Mouse (Mus musculus) splenic B cell, adult 2 months (primary cell): Measurements from ENCODE around the gene March1.

Experiments used
- DNase-seq: peaks from one replicate; pipeline ENCODE4 v3.0.0-alpha.2; 2011; ENCODE audit warnings: low read depth, low spot score
- H3K27me3 ChIP-seq: 2 replicates; pipeline ENCODE4 v1.6.1; 2012; ENCODE audit warnings: mild to moderate bottlenecking, low read length, moderate library complexity, mixed read lengths; ENCODE audit not compliant: control insufficient read depth, poor library complexity, insufficient read depth, severe bottlenecking
- H3K36me3 ChIP-seq: 2 replicates; pipeline ENCODE4 v1.6.1; 2012; ENCODE audit warnings: mild to moderate bottlenecking, low read length, moderate library complexity, mixed read lengths; ENCODE audit not compliant: control insufficient read depth, poor library complexity, insufficient read depth, severe bottlenecking

Gene March1

DNA sequence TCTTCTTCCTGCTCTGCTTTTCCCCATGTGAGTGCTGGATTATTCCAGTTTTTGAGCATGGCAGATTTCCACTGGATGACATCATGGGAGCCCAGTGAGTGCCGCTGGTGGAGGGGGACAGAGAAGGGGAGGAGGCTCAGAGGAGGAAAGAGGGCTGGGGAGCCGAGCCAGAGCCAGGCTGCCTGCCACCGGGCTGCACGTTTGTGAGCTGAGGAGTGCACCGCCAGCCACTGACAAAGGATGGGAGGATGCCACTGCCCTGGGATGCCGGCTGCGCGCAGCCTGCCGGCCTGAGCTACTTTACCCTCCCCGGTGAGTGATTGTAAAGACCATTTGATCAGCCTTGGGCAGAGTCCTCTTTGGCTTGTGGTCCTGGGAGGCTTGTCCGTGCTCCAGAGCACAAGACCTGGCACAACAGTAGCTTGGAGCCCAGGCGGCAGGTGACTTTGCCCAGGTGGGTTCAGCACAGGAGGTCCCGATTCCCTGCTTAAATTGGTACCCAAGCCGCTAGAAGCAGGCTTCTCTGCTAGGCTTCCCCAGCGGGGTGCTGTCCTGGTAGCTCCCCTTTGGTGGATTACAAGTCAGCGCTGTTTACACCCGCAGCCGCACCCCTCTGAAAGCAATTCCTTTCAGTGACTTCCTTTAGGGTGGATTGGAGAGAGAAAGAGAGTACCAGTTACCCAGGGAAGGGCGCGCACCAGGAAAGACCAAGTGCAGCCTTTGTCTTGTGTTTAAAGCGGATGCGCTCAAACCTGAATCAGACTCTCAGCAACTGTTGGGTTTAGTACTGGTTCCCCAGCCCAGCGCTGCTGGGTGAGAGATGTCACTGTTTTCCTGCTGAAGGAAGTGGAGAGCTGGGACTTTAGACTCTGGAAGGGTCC lies at the start of gene March1:
Gene March1 (plus strand): TSS at position 30 of the 881 bp plus-strand sequence.
- H3K36me3 ChIP-seq, result no peaks in the 10 kb centered on the region
- no peaks in the 10 kb centered on the region for H3K27me3 ChIP-seq
- no peak for DNase-seq

- Histone ChIP-seq H3K36me3 (no peaks in the 10 kb centered on the region), H3K27me3 (no peaks in the 10 kb centered on the region)
- DNase-seq, result no peak
These were observed 30.8 kb upstream of the March1 start for GRCm38 (mm10) chr8:65586909-65587308.

GRCm38 (mm10) chr8:65603241-65603640 lies 14.5 kb upstream of the March1 start:
- no peaks in the 10 kb centered on the region for H3K36me3 ChIP-seq
- no peak for DNase-seq
- no peaks in the 10 kb centered on the region for H3K27me3 ChIP-seq

GRCm38 (mm10) chr8:65609509-65609908 lies 8.2 kb upstream of the March1 start:
- no peak for DNase-seq
- Histone ChIP-seq H3K27me3 (no peaks in the 10 kb centered on the region), H3K36me3 (no peaks in the 10 kb centered on the region)

DNA sequence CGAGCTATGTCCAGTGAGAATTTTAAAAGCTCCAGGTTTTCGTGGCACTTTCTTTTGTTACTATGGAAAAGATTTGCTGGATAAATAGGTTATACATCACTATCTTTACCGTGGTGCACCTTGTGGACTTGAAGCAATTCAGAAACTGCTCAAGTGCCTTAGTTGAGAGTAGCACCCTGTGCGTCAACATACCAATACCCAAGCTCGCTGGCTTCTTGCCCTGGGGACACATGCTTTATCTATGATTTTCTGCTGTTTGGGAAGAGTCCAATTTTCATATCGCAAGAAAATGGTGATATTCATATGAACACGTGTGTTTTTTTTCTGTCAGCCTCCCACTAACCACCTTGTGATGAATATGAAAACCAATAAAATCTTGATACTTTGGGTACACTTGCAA lies 1.3 kb downstream of the March1 start:
- H3K36me3 ChIP-seq, result no peaks in the 10 kb centered on the region

DNA sequence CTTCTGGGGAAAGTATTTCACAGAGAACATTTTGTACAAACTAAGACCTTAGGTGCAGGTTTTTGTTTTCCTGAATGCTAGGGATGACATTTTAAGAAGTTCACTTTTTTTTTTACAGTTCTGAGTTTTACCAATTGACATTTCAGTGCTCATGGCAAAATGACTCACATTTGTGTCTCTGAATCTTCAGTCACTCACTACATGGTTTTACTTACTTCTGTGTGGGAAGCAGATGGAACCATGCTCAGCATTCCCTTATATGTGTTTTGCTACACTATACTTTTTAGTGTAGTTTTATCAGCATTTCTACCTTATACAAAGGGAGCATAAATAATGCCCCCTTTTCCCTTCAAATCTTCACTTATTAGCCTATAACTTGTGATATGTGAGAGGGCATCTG lies 27.2 kb downstream of the March1 start:
- H3K27me3 ChIP-seq, result no peaks in the 10 kb centered on the region
- no peak for DNase-seq
- H3K36me3 ChIP-seq, result no peaks in the 10 kb centered on the region

More for the DNA sequence above, 1.3 kb downstream of the March1 start:
- DNase-seq, result no peak
- no peaks in the 10 kb centered on the region for H3K27me3 ChIP-seq

DNA sequence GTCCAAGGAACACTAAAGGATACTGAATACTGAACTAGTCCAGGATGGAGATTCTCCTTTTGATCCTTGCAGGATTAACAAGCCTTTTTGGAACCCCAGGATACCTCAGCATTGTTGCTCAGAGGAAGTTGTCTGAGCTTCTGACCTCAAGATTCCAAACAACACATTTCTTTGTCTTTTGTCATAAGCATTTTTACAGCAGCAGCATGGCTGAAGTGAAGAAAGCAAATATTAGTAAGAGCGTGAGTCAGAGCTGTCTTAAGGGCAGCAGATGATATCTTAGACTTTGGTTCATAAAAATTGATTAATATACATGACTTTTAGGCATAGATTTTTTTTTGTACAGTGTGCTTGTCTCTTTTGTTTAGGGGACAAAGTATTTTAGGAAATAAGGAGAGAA lies 27.8 kb downstream of the March1 start:
- Histone ChIP-seq H3K27me3 (no peaks in the 10 kb centered on the region), H3K36me3 (no peaks in the 10 kb centered on the region)
- no peak for DNase-seq

DNA sequence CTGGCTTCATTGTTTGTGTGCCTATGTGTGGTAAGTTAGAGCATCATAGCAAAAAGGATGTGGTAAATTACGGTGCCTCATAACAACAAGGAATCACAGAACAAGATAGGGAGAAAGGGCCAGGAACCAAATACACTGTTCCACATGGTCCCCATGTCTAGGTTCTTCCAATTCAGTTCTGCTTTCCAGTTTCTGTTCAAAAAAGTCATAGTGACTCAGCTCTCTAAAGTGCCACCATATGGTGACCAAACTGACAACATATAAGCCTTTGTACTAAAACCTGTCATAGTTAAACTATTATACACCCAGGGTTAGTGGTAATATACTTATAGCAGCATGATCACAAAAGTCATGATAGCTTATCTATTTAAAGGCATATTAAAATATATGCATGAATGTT lies 28.2 kb downstream of the March1 start:
- Histone ChIP-seq H3K36me3 (no peaks in the 10 kb centered on the region), H3K27me3 (no peaks in the 10 kb centered on the region)
- no peak for DNase-seq

DNA sequence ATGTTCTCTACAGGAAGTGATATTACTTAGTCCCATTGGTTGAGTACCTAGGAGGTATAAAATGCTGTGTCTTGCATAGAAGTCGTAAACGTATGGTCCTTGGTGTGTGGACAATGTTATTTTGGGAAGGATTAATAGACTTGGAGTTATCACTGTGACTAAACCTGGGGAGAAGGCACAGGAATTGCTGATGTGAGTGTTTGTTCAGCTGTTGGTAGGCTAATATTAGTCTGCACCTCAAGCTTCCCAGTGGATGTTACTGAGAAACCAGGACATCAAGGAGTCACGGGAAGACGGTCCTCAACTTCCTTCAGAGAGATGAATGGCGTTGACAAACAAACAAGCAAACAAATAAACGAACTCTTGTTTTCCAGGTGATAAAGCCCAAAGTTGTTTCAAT lies 38.2 kb downstream of the March1 start:
- Histone ChIP-seq H3K36me3 (no peaks in the 10 kb centered on the region), H3K27me3 (no peaks in the 10 kb centered on the region)
- DNase-seq, result no peak

GRCm38 (mm10) chr8:65661885-65662284 lies 44.2 kb downstream of the March1 start:
- DNase-seq, result no peak
- Histone ChIP-seq H3K36me3 (no peaks in the 10 kb centered on the region), H3K27me3 (no peaks in the 10 kb centered on the region)

DNA sequence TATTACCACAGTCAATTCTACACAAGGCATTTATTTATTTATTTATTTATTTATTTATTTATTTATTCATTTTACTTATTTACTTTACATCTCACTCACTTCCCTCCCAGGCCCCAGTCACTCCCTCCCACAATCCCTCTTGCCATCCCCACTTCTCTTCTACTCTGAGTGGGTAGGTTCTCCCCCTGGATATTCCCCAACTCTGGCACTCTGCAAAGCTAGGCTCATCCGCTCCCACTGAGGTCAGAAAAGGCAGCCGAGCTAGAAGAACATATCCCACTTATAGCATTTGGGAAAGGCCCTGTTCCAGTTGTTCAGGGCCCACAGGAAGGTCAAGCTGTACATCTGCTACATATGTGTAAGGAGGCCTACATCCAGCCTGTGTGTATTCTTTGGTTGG lies 48.1 kb downstream of the March1 start:
- Histone ChIP-seq H3K27me3 (no peaks in the 10 kb centered on the region), H3K36me3 (no peaks in the 10 kb centered on the region)
- no peak for DNase-seq

DNA sequence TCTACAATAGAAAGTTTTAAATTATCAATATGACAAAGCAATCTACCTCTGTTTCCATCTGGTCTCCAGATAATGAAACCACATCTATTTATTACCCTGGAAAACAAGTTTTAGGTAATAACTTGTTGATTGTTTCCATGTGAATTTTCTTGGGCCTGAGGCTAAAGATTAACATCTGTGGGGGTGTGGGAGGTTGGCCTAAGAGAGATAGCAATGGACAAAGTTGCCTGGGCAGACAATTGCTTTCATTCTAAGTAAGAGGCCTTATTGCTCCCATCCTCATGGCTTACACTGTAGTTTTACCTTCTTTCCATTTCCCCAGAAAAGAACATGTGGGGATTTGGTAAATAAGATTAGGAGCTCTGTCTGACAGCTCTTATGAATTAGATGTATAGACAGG lies 125.4 kb downstream of the March1 start:
- DNase-seq, result no peak
- H3K27me3 ChIP-seq, result no peaks in the 10 kb centered on the region
- no peaks in the 10 kb centered on the region for H3K36me3 ChIP-seq

GRCm38 (mm10) chr8:65775815-65776214 lies 158.1 kb downstream of the March1 start:
- DNase-seq, result no peak

GRCm38 (mm10) chr8:65781156-65781555 lies 163.5 kb downstream of the March1 start:
- DNase-seq, result no peak
- no peaks in the 10 kb centered on the region for H3K36me3 ChIP-seq
- no peaks in the 10 kb centered on the region for H3K27me3 ChIP-seq

More at GRCm38 (mm10) chr8:65775815-65776214, 158.1 kb downstream of the March1 start:
- Histone ChIP-seq H3K36me3 (no peaks in the 10 kb centered on the region), H3K27me3 (no peaks in the 10 kb centered on the region)

- H3K27me3 ChIP-seq, result no peaks in the 10 kb centered on the region
- DNase-seq, result no peak
- H3K36me3 ChIP-seq, result no peaks in the 10 kb centered on the region
These were observed 195.3 kb downstream of the March1 start for GRCm38 (mm10) chr8:65812971-65813370.
